Mouse (Mus musculus) layer of hippocampus, adult 9-10 months (tissue): Measurements from ENCODE around the gene Neo1.

ENCODE experiments used
- DNase-seq: peaks from one replicate; pipeline ENCODE4 v3.0.0; 2022; ENCODE audit warnings: low spot score

Gene Neo1

DNA sequence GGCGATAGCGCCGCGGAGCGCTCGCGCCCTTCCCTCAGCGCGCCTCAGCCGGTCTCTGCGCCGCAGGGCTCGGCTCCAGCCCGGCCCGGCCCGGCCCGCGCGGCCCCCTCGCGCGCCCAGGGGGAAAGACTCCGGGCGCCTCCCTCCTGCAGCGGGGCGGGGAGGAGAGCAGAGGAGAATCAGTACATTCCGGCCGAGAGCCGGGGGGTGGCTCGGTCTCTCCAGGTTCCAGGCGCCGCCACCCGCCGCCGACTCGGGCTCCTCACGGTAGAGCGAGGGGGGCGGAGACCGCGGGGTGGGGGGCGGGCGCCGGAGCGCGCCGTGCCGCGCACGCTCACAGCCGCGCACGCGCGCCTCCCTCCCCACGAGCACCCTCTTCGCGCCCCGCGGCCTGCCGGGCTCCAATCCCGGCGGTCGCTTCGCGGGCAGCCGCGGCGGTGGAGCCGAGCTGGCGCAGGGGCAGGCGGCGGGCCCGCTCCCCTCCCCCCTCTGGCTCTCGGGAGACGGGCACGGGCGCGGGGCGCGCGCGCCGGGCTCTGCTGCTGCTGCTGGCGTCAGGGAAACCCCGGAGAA is at the start of gene Neo1:
TSS of gene Neo1 (minus strand) at position 283 of the 573 bp plus-strand sequence.
- peak; percentile 65 for DNase-seq

DNA sequence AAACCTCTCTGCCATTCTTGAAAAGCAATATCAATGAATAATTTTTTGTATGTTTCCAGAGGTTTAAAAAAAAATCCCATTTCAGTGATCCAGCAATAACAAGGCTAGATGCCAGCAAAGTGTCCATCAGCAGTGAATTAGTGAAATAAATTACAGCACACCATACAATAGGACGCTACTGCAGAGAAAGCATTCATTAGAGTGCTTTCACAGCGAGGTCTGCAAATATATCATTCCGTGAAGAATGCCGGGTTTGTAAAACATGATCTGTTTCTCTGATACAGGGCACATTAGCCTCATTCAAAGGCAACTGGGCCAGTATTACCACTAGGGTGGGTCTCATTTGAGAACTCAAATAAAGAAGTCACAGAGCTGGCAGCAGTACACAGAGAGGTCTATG is 39.4 kb upstream of the Neo1 start:
- no peak for DNase-seq

DNA sequence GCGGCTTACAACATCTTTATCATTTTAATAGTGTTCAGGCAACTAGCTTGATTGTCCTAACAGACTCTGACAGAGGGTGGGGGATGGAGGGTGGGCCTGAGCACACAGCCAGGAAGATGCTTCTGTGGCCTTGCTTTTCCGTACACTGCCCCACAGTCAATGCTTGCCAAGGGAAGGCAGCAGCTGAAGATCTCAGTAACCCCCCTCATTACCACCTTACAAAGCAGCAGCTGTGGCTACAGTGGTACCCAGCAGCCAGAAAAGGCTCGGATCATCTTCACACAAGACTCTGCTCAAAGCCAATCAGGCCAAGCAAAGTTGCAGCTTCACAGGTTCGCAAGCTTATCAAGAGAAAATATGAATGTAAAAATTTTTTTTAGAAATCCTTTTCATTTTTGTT is 37.6 kb upstream of the Neo1 start:
- no peak for DNase-seq

DNA sequence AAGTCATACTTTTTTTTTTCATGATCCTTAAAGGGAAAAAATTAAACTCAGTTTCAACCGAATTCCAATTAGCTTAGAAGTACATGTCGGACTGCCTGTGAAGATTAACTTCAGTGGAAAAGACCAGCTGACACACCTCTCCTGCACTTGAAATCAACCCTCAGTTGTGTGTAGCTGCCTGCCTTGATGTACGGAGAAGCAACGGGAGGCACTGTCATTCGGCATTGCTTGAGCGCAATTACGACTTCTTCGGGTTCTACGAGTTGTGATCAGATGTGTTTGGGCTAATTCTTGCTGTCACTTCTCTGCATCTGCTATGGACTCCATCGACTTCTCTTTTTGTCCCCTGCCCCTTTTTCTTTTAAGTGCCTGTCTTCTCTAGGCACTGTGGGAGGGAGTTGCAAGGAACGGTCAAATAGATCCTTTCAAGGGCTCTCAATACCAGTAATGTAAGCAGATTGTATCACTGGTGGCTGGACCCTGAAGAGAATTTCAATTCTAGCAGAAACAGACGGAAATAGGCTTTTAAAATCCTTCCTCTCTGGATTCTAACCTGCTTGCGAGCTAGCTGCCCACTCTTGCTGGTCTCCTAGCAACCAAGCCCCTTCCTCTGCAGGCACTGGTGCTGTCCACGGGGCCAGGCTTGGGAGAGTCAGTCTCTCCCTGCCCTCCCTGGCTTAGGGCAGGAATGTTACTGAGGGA is 36.0 kb upstream of the Neo1 start:
- DNase-seq, result no peak

DNA sequence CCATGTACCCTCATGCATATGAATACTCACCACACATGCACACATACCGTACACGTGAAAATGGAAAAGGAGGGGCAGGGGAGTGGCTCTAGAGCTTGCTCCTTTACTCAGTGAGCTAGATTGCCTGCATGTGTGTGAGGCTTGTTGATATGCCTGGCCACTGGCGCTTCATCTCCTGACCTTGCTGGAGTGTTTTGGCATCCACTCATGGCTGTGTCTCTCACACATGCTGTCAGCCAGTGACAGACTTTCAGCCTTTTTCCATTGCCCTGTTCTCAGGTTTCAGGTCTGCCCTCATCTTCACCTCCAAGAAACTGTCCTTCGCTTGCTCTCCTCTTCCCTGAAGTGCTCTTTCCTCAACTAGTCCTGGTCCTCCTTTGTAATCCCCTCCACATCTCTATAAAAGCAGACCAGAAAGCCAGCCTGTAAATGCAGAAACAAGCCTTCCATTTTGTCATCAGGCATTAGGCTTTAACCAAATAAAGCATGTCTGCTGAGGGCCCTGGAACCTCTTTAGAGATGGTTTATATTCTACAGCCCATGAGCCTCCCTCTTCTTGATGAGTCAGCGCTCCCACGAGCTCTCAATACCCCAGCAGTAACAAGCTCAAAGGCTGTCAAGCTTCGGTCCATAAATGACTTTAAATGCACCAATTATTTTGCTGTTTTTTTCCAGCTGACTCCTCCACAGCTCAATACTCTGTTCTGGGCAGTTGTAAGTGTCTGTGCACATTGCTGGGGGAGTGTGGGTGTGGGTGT is 35.2 kb upstream of the Neo1 start:
- no peak for DNase-seq

DNA sequence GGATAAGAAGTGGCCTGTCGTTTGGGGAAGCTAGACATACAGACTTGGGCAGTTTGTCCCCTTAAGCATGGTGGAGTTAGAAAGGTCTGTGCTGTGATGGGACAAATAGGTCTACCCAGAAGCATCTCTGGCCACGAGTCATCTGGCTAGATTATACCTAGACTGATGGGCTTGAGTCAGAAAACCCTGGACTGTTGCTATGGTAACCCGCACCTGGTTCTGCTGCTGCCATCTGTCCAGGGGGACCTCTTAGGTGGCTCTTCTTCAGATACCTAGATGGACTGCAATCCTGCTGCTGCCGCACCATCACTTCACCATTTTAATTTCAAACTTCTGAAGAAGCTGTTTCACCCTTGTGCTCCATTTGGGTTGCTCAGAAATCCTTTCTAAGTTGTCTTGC is 34.0 kb upstream of the Neo1 start:
- DNase-seq, result no peak

DNA sequence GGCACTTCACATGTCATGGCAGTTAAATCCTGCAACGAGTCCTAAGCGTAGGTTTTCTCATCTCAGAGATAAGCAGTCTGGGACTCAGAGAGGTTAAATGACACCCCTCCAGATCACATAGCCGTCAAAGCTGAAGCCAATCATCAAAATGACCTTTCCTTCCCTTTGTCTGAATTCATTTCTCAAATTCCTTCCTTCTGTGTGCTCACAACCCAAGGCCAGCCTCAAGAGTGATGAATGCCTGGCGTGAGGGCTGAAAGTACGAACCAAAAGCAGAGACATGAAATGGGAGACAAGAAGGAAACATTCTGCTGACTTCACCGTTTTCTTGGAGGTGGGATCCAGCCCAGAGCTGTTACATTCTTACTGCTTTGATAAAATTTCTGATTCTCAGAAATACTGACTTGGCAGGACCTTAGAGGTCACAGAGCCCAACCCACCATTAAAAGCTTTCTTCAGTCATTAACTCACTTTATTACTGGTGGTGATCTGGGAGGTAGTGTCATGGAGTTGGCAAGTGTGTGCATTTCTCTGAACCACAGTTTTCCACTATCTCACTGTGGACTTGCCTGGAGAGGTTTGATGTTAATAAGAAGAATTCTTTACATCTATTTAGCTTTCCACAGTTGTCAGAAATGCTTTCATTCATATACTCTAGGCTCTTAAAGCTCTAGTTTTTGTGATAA is 29.5 kb upstream of the Neo1 start:
- no peak for DNase-seq

DNA sequence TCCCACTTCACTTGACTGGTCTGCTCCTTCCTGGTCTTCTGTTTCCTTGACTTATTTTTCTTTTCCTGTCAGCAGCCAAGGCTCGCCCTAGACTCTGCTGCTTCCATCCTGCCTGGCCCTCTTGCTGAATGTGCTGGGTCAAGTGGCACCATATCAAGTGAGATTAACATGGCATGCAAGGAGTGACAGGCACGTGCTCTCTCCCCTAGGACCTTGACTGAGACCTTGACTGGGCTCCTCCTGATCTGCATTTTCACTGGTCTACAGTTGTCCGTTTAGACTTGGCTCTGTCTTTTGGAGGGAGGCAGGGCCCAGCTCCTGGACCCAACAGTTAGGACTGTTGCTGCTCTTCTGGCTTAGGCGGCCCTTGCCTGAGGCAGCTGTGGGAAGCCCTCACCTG is 26.2 kb upstream of the Neo1 start:
- DNase-seq, result no peak

DNA sequence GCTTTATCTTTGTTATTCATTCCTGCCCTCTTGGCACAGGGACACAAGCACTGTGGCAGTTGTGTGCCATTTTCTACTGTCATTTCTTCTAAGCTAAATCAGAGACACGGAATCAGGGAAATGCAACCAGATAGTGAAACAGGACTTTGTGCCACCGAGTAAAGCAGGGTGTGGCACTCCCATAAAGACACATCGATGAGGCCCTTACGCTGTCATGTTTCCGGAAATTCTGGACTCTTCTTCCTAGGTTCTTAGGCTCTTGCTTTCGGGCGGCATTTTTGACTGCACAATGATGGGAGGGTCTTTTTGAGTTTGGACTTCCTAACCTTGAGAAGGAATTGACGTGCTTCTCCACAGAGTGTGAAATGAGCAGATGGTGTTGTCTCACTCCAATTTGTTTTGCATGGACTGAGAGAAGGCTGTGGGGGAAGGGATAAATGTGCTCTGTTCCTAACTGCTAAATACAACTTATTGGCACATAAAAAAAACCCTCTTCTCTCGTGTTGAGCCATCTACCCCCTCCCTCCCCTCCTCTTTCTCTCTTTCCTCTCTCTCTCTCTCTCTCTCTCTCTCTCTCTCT is 23.9 kb upstream of the Neo1 start:
- DNase-seq, result no peak

DNA sequence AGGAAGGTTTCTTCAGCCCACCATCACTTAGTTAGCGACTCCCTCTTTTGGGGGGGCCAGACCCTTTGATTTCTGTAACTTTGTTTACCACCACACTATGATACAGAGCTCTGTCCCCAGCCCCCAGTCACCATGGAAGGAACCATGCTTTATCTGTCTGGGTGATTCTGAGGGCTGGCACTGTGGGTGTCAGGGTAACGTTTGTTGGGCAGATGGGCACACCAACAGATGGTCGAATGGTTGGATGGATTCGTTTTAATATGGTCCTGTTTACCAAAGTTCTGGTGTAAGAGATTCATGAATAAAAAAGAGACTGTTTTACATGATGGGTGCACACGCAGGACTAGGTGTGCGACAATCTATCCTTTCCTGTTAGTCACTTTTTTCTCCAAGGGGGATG is 22.9 kb upstream of the Neo1 start:
- DNase-seq, result no peak

DNA sequence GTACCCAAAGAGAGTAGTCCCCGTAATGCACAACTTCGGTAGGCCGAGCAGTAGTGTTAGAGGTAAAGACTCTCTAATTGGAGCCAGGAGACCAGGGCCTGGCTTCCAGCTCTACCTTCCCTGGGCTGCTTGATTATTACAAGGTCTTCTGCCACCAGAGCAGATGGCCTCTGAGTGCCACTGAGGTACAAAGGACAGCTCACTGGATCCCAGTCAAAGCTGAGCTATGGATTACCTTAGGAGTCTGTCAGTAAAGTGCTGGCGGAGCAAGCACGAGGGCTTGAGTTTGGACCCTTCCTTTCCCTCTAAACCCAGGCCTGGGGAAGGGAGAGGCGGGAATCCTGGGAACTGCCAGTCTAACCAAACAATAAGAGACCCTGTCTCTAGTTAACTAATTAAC is 21.8 kb upstream of the Neo1 start:
- DNase-seq, result no peak

DNA sequence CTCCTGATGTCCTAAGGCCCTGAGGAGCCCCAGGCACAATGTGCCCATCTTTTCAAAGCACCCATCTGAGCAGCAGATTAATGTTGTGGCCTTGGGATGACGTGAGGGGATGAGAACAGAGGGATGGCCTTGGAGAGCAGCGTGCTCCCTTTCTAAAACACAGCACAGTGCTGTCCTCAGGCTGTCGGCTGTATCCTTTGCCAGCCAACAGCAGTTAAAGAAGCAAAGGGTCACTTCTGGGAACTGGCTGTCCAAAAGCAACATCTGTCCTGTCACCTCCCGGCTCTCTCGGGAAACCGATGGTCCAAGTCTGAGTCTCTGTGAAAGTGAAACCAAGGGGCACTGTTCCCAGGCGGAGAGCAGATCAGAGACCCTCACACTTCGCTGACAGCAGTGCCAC is 20.0 kb upstream of the Neo1 start:
- no peak for DNase-seq

DNA sequence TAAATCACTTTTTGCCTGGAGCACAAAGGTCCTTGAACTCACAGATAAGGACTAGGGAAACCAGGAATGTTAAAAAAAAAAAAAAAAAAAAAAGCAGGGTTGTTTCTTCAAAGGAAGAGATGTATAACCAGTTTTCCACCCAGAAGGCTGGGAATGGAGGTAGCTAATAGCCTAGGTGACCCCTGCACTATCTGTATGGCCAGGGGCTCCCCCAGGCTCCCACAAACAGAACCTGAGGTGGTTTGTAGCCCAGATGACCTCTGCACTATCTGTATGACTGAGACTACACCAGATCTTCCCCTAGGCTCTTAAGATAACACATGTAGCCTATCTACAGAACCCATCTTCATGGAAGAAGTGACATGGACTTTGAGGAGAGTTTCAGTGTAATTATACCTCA is 5.6 kb upstream of the Neo1 start:
- no peak for DNase-seq

DNA sequence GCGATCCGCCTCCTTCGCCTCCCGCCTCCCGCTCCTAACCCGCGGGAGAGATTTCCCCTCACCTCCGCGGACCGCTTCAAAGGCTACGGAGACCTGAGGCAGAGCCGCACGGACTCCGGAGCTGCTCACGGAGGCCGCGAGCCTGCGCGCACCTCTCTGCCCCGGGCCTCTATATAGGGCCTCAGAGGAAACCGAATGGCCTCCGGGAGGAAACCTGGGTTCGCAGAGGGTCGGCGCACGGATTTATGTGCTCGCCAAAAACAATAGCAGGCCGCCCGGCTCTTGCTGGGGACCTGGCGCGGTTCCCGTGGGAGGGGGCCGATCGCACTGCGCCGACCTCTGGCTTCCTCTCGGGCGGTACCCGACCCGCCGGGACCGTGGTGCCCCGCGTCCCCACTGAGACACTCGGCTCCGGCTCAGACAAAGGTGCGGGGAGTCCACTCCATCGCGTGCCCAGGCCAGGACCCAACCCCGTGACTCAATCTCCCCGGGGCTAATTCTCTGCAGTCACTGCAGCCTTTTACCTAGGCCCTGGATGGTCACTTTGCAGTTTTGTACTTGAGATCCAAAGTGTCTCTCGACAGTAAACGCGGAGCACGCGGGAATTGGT is 596 bp upstream of the Neo1 start:
- no peak for DNase-seq

DNA sequence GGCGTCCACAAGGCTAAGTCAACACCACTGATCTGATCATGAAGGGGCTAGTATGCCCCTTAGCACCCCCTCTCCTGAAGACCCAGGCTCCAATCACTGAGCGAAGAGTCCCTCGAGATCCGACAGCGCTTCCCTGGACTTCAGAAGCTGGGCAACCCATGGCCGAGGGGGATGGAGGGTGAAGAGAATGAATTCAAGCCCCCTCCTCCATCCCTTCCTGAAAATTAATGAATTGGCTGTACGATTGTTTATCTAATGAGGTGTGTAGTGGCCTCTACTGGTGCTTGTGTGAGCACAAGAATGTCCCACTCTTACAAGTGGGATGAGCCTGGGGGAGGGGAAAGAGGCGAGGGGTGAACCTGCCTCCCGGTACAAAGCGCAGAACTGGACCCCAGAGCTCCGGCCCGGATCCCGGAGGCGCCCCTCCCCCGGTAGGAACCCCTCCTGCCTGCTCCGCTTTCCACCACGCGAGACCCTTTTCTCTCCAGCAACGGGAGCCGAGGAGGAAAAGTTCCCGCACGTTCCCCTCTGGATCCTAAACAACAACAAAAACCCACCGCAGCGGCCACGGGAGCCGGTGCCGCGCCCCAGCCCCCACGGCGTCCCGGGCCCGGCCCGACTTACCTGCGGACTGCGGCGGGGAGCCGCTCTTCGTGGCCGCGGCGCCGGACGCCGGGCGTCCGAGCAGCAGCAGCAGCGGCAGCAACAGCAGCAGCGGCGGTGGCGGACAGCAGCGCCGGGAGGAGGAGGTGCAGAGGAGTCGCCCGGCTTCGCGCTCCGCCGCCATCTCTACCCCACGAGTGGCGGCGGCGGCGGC is 691 bp downstream of the Neo1 start:
- DNase-seq, result no peak

DNA sequence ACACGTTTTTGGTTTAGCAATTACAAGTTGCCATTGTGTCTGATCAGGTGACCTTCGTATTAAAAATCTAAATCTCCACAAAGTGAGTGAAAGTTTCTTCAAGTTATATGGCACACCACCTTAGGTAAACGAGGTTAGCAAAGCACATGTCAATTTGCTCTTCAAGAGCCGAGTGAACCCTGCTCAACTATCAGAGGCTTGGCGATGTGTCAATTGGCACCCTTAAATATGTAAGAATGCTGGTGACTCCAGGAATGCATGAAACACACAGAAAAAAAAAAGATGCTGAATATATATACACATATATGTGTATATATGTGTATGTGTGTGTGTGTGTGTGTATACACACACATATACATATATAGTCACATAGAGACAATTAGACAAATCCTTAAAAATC is 1.4 kb downstream of the Neo1 start:
- no peak for DNase-seq

DNA sequence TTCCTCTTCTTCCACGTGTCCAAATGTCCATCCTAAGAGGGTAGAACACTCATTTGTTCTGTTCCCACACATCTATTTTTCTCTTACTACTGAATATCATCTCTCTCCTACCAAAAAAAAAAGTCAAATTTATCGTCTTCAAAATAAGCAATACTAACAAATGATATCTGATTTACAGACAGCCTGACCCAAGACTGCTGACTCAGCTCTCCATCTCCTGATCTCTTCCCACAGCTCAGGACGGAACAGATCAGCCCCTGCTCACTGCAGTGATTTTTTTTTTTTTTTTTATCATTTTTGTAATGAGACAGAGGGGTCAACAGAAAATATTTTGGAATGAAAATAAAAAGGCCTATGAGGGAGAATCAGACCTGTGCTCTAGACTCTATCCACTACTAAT is 2.7 kb downstream of the Neo1 start:
- DNase-seq, result no peak

DNA sequence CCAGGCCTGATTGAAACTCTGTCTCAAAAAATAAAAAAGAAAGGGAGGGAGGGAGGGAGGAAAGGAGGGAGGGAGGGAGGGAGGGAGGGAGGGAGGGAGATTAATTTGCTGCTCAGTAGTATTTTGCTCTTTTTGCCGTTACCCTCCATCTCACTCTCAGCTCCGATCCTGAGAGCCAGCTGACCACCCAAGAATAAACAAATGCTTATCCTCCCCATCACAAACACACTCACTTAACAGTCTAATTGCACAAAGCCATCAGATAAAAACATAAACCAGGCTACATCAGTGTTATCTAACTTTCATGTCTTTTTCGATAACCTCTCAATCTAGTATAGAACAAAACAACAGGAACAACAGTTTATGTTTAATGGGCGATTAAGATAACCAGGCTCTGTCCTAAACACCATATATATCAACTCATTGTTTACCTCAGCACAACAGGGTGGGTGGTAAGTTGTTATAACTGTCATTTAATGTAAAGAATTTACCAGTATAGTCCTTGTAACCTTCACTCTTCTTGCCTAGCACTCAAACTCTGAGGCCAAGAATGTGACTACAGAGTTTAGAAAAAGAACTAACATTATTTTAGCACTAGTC is 11.9 kb downstream of the Neo1 start:
- no peak for DNase-seq

DNA sequence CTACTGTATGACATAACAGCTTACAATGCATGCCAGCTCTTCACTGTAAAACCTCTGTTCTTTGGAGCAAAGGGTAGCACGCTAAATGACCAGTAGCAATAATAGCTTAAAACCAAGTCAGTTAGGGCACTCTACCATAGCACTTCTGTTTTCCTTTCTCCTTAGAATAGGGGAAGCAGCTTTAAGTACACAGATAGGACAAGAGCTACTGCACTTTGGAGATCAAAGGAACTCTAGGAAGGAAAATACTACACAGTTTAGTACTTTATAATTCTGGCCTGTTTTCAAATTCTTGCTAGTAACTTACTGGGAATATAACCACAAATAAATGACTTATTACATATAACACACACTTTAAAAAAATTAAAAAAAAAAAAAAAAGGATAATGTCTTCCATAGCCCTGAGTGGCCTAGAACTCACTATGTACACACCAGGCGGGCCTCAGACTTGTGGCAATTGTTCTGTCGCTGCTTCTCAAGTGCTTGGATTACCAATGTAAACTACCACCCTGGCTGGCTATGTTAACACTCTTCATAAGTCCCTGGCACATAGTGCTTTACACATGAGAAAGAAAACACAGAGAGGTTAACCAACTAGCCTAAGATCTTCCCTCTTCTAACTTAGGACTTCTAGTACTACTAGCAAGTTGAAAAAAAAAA is 20.1 kb downstream of the Neo1 start:
- DNase-seq, result no peak

DNA sequence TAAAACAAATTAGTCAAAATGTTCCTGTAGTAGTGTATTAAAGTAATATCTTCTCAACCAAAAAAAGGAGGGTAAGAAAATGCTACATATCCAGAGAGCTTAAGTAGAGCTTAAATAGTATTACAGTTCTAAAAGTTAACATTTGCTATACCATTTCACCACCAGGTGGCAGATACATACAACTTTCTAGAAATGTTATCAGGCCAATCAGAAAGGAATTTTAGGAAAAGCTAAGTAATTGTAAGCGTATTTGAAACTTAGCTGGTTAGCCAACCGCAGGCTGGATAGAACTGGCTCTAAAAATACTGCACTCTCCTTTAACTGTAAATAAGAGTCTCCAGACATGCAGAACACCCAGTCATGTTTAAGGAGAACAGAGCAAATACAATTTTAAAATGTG is 22.9 kb downstream of the Neo1 start:
- DNase-seq, result peak; percentile 83
